Mouse (Mus musculus) heart, embryonic 16.5 days (tissue): ENCODE measurements around the gene Mrpl51. TPM values are rescaled to one million over a fixed set of nuclear protein-coding genes. Genes with fewer than 3 reads are reported as not detected.

Source experiments
- ATAC-seq: fragments of 200-750 bp; cut with Nextera tagmentation; replicated peaks from 2 replicates; pipeline ENCODE4 v1.8.0; 2017; ENCODE audit warnings: moderate number of reproducible peaks; ENCODE audit not compliant: insufficient read depth, low FRiP score; ENCODE audit errors: extremely low read depth
- H3K27ac ChIP-seq: fragments of 300-500 bp; sonication (generic); 2 replicates; pipeline ENCODE4 v1.5.1; 2014; ENCODE audit warnings: mild to moderate bottlenecking, low read length, control low read depth, moderate library complexity
- H3K27me3 ChIP-seq: fragments of 300-500 bp; sonication (generic); 2 replicates; pipeline ENCODE4 v1.6.1; 2014; ENCODE audit warnings: low read length, mixed read lengths; ENCODE audit not compliant: control insufficient read depth, insufficient read depth
- H3K36me3 ChIP-seq: fragments of 300-500 bp; sonication (generic); 2 replicates; pipeline ENCODE4 v1.6.1; 2014; ENCODE audit not compliant: control insufficient read depth, insufficient read depth
- H3K4me1 ChIP-seq: fragments of 300-500 bp; sonication (generic); 2 replicates; pipeline ENCODE4 v1.6.1; 2014; ENCODE audit warnings: low read length, mixed read lengths; ENCODE audit not compliant: control insufficient read depth, insufficient read depth
- H3K4me2 ChIP-seq: fragments of 300-500 bp; sonication (generic); 2 replicates; pipeline ENCODE4 v1.6.1; 2014; ENCODE audit warnings: low read depth, mild to moderate bottlenecking, control low read depth, low read length
- H3K4me3 ChIP-seq: fragments of 300-500 bp; sonication (generic); 2 replicates; pipeline ENCODE4 v1.5.1; 2014; ENCODE audit warnings: mild to moderate bottlenecking, control low read depth, low read length
- H3K9ac ChIP-seq: fragments of 300-500 bp; sonication (generic); 2 replicates; pipeline ENCODE4 v1.6.1; 2014; ENCODE audit warnings: low read length, control low read depth
- H3K9me3 ChIP-seq: fragments of 300-500 bp; sonication (generic); replicated peaks from 2 replicates; pipeline ENCODE4 v1.6.1; 2016; ENCODE audit warnings: low read length; ENCODE audit not compliant: control insufficient read depth
- WGBS: fragments of 180-500 bp; shearing (Covaris S2); extraction: QIAGEN DNeasy Blood & Tissue Kit; methylation state at CpG from one replicate; pipeline ENCODE4 v1.1.7; 2014; 5-methylcytosine and 5-hydroxymethylcytosine counted together
- microRNA-seq: library from miRNA; unstranded; fragments of <30 nt; microRNA quantifications from one replicate; pipeline ENCODE4, GENCODE M21; 2017
- polyA plus RNA-seq: library from polyadenylated mRNA; unstranded; fragments of >200 nt; fragmentation: Nextera tagmentation; extraction: Ambion mirVana; gene quantifications from 2 replicates; pipeline ENCODE4 v1.2.1, GENCODE M21; 2015

Gene Mrpl51
- polyA plus RNA-seq, 1 experiment from 2014 or later: 281 TPM

DNA sequence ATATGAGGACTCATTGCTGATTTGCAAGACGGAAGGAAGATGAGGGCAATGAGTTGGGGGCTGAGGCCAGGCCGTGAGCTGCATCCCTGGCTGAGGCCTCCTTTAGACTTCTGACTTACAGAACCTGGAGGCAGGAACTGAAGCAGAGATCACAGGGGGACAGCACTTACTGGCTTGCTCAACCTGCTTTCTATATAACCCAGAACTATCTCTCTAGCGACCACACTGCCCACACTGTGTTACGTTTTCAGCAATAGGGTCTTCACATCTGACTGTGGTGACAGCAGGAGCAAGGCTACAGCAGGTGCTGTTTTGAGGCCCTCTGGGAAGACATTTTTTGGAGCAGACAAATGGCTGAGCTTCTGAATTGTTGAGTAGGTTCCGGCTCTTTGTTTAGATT is 49.0 kb downstream of the Mrpl51 start:
- no peak overlapping the region for H3K4me3 ChIP-seq
- H3K27ac ChIP-seq: 0 out of 2 replicates have a peak overlapping the region, but pooled peaks have one; percentile 8
- no peaks in the 10 kb centered on the region for H3K36me3 ChIP-seq
- H3K4me1 ChIP-seq: peaks cover 4% of the 10 kb centered on the region; the same call in 1 of the 2 replicates
- no peak for ATAC-seq
- H3K9me3 ChIP-seq: no peaks in the 10 kb centered on the region
- H3K27me3 ChIP-seq: no peaks in the 10 kb centered on the region
- no peak overlapping the region for H3K4me2 ChIP-seq
- no peak overlapping the region for H3K9ac ChIP-seq
- WGBS: 66% methylated on average over 5 of the region's 5 CpGs

DNA sequence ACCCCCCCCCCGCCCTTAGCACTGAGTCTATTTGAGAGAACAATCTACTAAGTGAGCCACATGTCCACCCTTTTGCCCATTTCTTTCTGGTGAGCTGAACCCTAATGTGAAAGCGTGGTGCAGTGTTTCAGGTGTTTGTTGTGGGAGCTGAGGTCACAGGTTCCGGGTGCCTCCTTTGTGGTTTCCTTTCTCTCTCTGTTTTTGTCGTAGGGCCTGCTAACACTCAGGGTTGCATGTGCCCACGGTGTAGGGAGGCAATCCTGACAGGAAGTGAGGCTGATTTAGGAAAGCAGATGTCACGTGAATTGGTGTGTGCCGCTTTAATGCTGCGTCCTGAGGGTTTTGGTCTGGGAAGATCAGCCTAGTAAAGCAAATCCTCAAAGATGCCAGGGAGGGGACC is 50.0 kb downstream of the Mrpl51 start:
- no peaks in the 10 kb centered on the region for H3K9me3 ChIP-seq
- H3K4me2 ChIP-seq: no peak overlapping the region
- H3K9ac ChIP-seq: no peak overlapping the region
- H3K27ac ChIP-seq: no peak overlapping the region
- no peaks in the 10 kb centered on the region for H3K36me3 ChIP-seq
- WGBS: 73% methylated on average over 8 of the region's 8 CpGs
- H3K4me1 ChIP-seq: peaks cover 4% of the 10 kb centered on the region; the same call in 1 of the 2 replicates
- no peaks in the 10 kb centered on the region for H3K27me3 ChIP-seq
- H3K4me3 ChIP-seq: no peak overlapping the region
- no peak for ATAC-seq

DNA sequence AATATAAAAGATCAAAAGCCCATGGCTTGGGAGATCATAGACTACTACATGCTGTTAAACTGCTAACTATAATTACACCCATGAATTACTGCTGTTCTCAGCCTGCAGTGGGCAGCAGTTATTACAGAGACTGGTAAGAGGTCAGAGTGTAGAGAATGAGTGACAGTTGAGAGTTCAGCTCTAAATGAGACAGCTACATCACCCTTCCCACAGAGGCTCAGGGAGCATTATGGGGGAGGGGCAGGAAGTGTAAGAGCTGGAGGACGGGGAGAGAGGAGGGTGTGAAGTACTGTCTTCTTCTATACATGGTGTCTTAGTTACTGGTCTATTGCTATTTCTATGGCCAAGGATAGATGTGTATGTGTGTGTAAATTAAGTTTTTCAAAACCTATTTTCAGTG is 53.0 kb downstream of the Mrpl51 start:
- no peak overlapping the region for H3K27ac ChIP-seq
- H3K9me3 ChIP-seq: no peaks in the 10 kb centered on the region
- peaks cover 4% of the 10 kb centered on the region; the same call in 1 of the 2 replicates for H3K4me1 ChIP-seq
- H3K36me3 ChIP-seq: no peaks in the 10 kb centered on the region
- H3K4me3 ChIP-seq: no peak overlapping the region
- no peak overlapping the region for H3K9ac ChIP-seq
- no peak; the same call in 1 of the 2 replicates for ATAC-seq
- 42% methylated on average over 1 of the region's 1 CpGs for WGBS
- H3K27me3 ChIP-seq: no peaks in the 10 kb centered on the region
- no peak overlapping the region for H3K4me2 ChIP-seq

Small RNA genes lying within 50 kb of the gene (microRNA-seq; reads per million reads assigned to microRNA genes)
- gene Mir3098 (0.98 reads per million), gene Mir8113 (not detected)

Other genes starting within 250 kb of the Mrpl51 start
- gene Cops7a, start 226.3 kb upstream of the Mrpl51 start, polyA plus RNA-seq: 141 and 145 TPM in 2 replicates
- 0.54 and 0.70 TPM in 2 replicates for gene Pianp, start 195.1 kb upstream of the Mrpl51 start, polyA plus RNA-seq
- gene Zfp384, start 182.7 kb upstream of the Mrpl51 start, polyA plus RNA-seq: 8.7 and 9.6 TPM in 2 replicates
- gene Ing4, start 152.0 kb upstream of the Mrpl51 start, polyA plus RNA-seq: 77.5 and 89.0 TPM in 2 replicates
- gene Acrbp, start 142.1 kb upstream of the Mrpl51 start, polyA plus RNA-seq: 8.0 TPM in 2 replicates
- gene Lpar5, start 123.9 kb upstream of the Mrpl51 start, polyA plus RNA-seq: 0.55 and 1.6 TPM in 2 replicates
- gene Chd4, start 95.8 kb upstream of the Mrpl51 start, polyA plus RNA-seq: 50.6 and 63.0 TPM in 2 replicates
- gene Nop2, start 59.9 kb upstream of the Mrpl51 start, polyA plus RNA-seq: 45.0 and 45.8 TPM in 2 replicates
- 11.7 and 13.2 TPM in 2 replicates for gene Iffo1, start 46.6 kb upstream of the Mrpl51 start, polyA plus RNA-seq
- gene Gapdh, start 25.3 kb upstream of the Mrpl51 start, polyA plus RNA-seq: 3,677 and 4,254 TPM in 2 replicates
- gene Ncapd2, start 100 bp upstream of the Mrpl51 start, polyA plus RNA-seq: 97.4 and 99.3 TPM in 2 replicates
- 7.0 and 8.4 TPM in 2 replicates for gene Vamp1, start 23.8 kb downstream of the Mrpl51 start, polyA plus RNA-seq
- 7.4 and 9.1 TPM in 2 replicates for gene Tapbpl, start 40.1 kb downstream of the Mrpl51 start, polyA plus RNA-seq
- 7.9 and 18.5 TPM in 2 replicates for gene Cd27, start 45.2 kb downstream of the Mrpl51 start, polyA plus RNA-seq
- not detected in 2 replicates for gene Tuba3a, start 94.2 kb downstream of the Mrpl51 start, polyA plus RNA-seq
- 43.0 and 51.4 TPM in 2 replicates for gene Ltbr, start 122.1 kb downstream of the Mrpl51 start, polyA plus RNA-seq
- 2.6 and 2.9 TPM in 2 replicates for gene Scnn1a, start 128.9 kb downstream of the Mrpl51 start, polyA plus RNA-seq
- 54.2 and 54.8 TPM in 2 replicates for gene Tnfrsf1a, start 157.6 kb downstream of the Mrpl51 start, polyA plus RNA-seq
- gene Plekhg6, start 189.0 kb downstream of the Mrpl51 start, polyA plus RNA-seq: 0.25 and 0.41 TPM in 2 replicates